Mouse (Mus musculus): ENCODE results near the gene Tsr2. TPM values are rescaled to one million over a fixed set of nuclear protein-coding genes. Genes with fewer than 3 reads are reported as not detected.

Gene Tsr2
- total RNA-seq (2017): 42.7 and 46.9 TPM in 2 replicates

DNA sequence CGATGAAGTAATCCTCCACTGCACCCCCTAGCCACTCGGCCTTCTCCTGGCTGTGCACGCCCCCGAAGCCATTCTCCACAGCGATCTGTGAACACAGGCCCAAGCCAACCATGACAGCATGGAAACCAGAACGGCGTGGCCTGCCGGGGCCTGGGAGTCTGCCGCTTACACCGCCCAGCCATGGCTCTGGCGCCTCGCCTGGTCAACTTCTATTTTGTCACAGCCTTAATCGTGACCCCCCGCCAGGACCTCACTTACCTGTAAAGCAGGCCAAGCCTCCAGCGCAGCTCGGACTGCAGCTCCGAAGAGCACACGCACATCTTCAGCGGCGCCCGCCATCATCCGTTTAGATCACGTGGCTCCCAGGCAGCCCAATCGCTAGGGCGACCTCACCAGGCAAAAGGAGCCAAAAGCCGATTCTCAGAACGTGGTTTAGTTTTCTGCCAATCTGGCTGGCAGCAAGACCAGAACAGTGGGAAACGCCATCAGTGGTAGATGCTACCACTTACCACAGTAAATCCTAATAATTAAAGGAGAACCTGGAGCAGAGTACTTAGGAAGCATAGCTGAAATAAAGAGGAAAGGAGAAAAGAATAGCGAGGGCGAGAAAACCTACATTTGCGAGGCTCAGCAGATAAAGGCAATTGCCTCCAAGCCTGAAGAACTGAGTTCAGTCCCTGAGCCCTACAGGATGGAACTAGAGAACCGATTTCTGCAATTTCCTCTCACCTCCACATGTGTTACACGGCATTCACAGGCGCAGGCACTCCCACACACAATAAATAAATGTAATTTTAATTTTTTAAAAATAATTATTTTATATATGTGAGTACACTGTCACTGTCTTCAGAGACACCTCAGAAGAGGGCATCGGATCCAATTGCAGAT lies at the start of gene Tsr2:
TSS of gene Tsr2 (minus strand) at position 373 of the 888 bp plus-strand sequence.
- ATAC-seq (replicated peaks in 1 of 2; ENCODE audit: insufficient read depth in 1 of 2, low FRiP score in 2 of 2, low TSS enrichment in 1 of 2, low read depth in 1 of 2, poor library complexity in 2 of 2, severe bottlenecking in 2 of 2): peak; percentile 97 to 99

DNA sequence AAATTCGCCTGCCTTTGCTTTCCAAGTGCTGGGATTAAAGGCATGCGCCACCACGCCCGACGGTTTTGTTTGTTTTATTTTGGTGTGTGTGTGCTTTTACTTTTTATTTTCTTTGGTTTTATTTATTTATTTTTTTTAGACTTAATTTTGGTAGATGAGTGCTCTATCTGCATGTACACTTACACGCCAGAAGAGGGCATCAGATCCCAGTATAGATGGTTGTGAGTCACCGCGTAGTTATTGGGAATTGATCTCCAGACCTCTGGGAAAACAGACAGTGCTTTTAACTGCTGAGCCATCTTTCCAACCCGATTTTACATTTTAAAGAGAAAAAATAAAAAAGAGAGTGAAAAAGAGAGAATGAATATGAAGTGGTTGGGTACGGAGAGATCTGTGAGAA lies 36.4 kb upstream of the Tsr2 start:
- ATAC-seq (replicated peaks in 1 of 2; ENCODE audit: insufficient read depth in 1 of 2, low FRiP score in 2 of 2, low TSS enrichment in 1 of 2, low read depth in 1 of 2, poor library complexity in 2 of 2, severe bottlenecking in 2 of 2): no peak

DNA sequence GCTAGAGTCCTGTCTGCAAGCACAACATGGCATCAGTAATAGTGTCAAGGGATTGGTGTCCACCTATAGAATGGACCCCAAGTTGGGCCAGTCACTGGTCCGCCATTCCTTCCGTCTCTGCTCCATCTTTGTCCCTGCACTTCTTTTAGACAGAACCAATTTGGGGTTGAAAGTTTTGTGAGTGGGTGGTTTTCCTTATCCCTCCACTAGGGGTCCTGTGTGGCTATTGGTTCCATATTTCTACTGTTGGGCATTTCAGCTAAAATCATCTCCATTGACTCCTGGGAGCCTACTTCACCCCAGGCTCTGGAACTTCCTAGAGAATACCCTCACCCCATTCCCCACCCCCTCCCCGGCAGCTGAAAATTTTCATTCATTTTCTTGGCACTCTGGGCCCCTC lies 34.1 kb upstream of the Tsr2 start:
- no peak for ATAC-seq (replicated peaks in 1 of 2; ENCODE audit: insufficient read depth in 1 of 2, low FRiP score in 2 of 2, low TSS enrichment in 1 of 2, low read depth in 1 of 2, poor library complexity in 2 of 2, severe bottlenecking in 2 of 2)

DNA sequence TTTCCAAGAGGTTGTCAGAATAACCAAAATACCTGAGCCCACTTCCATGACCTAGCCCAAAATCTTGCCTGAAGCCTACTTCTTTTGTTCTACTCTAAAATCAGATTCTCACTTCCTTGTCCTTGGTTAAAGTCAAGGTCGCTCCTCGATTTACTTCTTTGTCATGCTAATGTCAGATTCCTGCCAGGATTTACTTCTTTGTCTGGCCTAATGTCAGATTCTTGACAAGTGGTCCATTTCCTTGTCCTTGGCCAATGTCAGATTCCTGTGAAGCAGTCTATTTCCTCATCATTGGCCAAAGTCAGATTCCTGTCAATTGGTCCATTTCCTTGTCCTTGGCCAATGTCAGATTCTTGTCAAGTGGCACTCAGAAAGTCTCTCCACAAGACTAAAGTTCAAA lies 27.6 kb upstream of the Tsr2 start:
- ATAC-seq (replicated peaks in 1 of 2; ENCODE audit: insufficient read depth in 1 of 2, low FRiP score in 2 of 2, low TSS enrichment in 1 of 2, low read depth in 1 of 2, poor library complexity in 2 of 2, severe bottlenecking in 2 of 2): no peak

DNA sequence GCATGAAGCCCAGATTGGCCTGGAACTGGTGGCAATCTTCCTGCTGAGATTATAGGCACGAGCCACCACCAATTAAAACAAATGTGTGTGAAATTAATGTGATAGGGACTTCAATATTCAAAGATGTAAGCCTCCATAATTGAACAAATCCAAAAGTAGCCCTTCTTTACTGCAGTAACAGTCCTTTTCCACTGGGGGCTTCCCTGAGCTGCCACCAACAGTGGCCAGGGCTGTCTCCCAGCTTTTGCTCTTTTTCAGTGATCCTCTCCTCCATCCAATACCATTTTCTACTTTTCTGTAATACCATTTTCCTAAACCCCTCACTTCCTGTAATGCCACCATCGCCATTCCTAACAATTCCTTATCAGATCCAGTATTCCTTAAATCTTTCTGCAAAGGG lies 21.1 kb upstream of the Tsr2 start:
- peak; percentile 58 to 73; a peak in 3 of 4 replicates for ATAC-seq (replicated peaks in 1 of 2; ENCODE audit: insufficient read depth in 1 of 2, low FRiP score in 2 of 2, low TSS enrichment in 1 of 2, low read depth in 1 of 2, poor library complexity in 2 of 2, severe bottlenecking in 2 of 2)

DNA sequence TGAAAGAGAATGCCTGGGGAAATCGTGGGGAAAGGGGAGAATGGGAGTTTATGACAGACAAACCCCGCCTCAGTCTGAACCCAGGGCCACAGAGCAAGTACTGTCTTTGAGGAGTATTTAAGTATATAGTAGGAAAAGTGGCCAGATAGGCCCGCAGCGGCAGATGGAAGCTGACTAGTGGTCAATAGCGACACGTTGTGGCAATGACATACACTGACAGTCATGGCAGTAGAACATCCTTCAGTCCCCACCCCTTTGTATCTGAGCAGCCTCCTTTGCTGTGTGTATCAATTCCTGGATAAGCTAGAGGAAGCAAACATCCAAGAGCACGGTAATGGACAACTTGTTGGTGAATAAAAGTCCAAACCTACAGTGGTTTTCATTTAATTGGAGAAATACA lies 20.5 kb upstream of the Tsr2 start:
- peak; percentile 74 to 76; a peak in 3 of 4 replicates for ATAC-seq (replicated peaks in 1 of 2; ENCODE audit: insufficient read depth in 1 of 2, low FRiP score in 2 of 2, low TSS enrichment in 1 of 2, low read depth in 1 of 2, poor library complexity in 2 of 2, severe bottlenecking in 2 of 2)

DNA sequence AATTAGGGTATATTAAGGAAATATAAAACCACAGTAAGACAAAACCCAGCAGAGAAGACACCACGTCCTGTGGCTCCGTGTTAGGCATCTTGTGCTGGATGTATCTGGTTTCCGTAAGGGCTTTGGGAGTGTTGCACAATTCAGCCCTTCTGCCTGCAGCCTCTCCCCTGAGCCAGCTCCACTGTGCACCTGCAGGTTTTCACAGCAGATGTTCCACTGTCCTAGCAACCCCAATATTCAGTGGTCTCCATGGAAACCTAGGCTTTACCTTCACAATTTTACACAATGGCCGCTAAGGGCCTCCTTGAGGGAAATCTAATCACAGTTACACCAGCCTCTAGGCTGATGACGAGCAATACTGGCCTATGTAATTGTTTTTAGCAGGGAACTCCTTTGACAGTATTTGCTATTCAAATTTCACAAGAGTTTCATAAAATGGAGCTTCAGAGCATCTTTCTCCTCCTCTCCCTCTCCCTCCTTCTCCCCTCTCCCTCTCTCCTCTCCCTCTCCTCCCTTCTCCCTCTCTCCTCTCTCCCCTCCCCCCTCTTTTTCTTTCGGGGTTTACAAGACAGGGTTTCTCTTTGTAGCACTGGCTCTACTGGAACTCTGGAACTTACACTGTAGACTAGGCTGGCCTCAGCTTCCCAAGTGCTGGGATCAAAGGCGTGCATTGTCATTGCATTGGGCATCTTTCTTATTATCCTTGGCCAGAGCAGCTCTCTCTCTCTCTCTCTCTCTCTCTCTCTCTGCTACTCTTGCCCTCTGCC lies 11.1 kb upstream of the Tsr2 start:
- no peak for ATAC-seq (replicated peaks in 1 of 2; ENCODE audit: insufficient read depth in 1 of 2, low FRiP score in 2 of 2, low TSS enrichment in 1 of 2, low read depth in 1 of 2, poor library complexity in 2 of 2, severe bottlenecking in 2 of 2)

DNA sequence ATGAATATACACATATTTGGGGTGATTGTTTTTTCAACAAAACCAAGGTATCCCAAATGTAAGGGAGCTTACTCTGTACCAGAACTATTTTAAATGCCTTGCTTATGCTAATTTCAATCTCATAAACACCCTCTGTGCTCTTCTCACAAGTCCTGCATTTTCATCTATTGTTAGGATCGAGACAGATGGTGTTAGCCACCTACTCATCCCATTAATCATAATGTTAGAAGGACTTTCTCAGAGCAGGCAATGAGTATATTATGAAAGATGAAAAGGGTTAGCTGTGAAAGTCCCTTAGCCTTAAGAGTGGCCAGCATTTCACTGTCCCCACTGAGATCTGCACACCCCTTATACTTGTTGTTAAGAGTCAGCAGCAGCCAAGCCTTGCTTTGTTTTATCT lies 8.9 kb downstream of the Tsr2 start:
- no peak for ATAC-seq (replicated peaks in 1 of 2; ENCODE audit: insufficient read depth in 1 of 2, low FRiP score in 2 of 2, low TSS enrichment in 1 of 2, low read depth in 1 of 2, poor library complexity in 2 of 2, severe bottlenecking in 2 of 2)

DNA sequence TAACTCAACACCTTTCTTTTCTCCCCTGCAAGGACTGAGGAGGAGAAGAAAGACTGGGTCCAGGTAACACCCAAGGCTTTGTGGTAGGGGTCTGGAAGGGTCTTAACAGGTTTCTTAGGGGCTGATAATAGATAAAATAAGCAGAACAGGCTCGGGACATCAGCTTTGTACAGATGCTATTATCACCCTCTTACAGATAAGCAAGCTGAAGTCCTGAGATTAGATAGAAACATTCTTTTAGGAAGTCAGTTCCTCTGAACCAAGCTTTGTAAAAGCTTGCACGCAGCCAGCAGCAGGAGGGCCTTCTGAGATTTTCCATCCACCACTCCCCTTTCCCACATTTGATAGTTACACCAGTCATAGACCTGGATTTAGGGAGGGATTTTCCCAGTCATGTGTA lies 10.7 kb downstream of the Tsr2 start:
- no peak for ATAC-seq (replicated peaks in 1 of 2; ENCODE audit: insufficient read depth in 1 of 2, low FRiP score in 2 of 2, low TSS enrichment in 1 of 2, low read depth in 1 of 2, poor library complexity in 2 of 2, severe bottlenecking in 2 of 2)

DNA sequence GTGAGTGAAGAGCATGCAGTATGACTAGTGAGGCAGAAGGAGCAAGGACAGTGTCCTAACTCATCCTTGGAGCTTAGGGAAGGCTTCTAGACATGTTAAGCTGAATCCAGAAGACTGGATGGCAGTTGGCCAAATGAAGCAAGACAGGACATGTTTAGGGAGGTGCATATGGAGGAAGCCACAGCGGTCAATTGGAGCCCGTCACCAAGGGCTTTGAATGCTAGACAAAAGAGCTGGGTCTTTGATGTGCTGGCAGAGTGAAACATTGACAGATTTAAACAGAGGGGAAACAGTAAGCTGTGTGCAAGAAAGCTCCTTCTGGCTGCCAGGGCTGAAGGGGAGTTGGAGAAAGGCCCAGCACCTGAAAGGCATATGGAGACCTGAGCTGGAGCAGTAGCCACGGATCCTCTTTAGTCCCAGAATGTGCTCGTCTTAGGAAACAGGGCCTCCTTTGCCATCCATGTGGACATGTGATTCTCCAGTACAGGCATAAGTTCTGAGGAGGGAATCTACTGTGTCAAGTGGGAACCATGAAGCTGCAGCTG lies 19.3 kb downstream of the Tsr2 start:
- no peak for ATAC-seq (replicated peaks in 1 of 2; ENCODE audit: insufficient read depth in 1 of 2, low FRiP score in 2 of 2, low TSS enrichment in 1 of 2, low read depth in 1 of 2, poor library complexity in 2 of 2, severe bottlenecking in 2 of 2)

DNA sequence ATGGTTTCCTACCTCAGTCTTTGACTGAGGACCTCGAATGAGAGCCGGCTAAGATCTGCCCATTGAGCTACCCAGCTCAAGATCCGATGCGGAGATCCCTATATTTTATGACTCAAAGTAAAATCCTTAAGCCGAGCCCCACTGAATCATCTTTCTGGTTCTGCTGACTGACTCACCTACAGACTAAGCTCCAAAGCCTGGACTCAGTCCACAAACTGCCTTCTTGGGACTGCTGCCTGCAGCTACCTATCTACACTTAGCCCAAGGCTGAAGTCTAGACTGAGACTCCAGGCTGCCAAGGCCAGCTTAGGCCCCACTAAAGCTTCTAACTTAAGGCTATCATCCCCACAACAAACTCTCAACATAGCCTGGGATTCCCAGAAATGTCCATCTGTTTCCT lies 20.3 kb downstream of the Tsr2 start:
- no peak for ATAC-seq (replicated peaks in 1 of 2; ENCODE audit: insufficient read depth in 1 of 2, low FRiP score in 2 of 2, low TSS enrichment in 1 of 2, low read depth in 1 of 2, poor library complexity in 2 of 2, severe bottlenecking in 2 of 2)

DNA sequence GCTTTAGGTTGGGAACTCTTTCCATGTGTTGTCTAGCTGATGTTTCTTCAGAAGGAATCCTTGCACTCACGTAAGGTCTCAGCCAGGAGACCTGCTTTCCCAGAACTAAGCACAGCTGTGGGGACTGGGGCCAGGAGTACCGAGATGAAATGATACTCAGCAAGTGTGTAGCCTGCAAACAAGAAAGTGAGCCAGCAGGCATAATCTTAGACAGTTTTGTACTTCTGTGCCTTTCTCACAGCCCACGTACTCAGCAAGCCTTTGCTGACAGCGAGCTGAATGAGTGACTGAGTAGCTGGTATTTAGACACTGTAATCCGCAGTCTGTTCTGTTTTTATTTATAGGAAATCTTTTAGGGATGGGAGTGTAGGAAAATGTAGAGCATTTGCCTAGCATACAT lies 28.5 kb downstream of the Tsr2 start:
- ATAC-seq (replicated peaks in 1 of 2; ENCODE audit: insufficient read depth in 1 of 2, low FRiP score in 2 of 2, low TSS enrichment in 1 of 2, low read depth in 1 of 2, poor library complexity in 2 of 2, severe bottlenecking in 2 of 2): no peak

DNA sequence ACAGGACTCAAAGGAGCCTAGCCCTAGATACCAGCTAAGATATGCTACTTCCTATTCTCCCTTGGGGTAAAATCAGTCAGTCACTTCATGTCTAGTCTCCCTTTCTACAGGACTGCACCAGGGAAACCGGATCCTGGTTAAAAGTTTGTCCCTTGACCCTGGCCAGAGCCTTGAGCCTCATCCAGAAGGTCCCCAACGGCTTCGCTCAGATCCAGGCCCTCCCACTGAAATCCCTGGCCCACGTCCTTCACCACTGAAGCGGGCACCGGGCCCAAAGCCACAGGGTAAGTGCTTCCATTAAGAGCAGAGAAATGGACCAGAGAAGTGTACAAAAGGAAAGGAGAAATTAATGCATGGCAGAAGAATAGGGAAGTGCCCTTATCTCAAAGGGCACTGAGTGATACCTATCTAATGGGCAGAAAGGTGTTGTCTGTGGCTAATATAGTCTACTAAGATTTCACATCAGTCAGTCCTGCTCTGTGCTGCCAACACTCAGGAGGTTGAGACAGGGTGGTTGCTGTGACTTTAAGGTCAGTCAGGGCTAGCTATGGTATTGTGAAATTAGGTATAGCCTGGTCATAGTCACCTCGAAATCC lies 30.2 kb downstream of the Tsr2 start:
- ATAC-seq (replicated peaks in 1 of 2; ENCODE audit: insufficient read depth in 1 of 2, low FRiP score in 2 of 2, low TSS enrichment in 1 of 2, low read depth in 1 of 2, poor library complexity in 2 of 2, severe bottlenecking in 2 of 2): no peak

DNA sequence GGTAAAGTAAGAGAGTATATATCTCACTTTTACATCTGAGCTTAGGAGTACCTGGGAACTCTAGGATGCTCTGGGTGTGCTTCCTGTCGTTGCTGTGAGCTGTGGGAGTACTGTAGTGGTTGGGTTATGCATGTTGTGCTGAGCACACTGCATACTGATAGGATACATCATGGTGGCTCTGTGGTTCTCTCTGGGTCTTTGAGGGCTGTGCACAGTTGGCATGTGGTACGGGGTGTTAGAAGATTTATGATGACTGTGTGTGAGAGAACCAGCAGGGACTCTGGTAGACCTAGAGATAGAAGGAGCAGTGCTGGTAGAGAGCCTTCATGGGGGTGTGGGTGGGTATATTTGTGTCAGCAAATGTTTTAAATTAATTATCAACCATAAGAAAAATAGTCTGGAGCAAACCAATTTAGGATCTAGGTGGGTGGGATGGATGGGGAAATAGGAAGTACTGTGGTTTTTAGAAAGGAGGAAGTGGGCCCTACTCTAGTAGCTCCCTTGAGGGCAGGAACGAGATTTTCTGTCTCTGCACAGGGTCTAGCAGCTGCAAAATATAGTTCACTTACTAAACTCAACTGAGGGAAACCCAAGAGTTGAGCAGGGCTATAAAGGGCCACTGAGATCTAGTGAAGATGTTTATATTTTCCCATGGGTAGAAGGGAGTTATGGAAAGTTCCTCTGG lies 34.6 kb downstream of the Tsr2 start:
- ATAC-seq (replicated peaks in 1 of 2; ENCODE audit: insufficient read depth in 1 of 2, low FRiP score in 2 of 2, low TSS enrichment in 1 of 2, low read depth in 1 of 2, poor library complexity in 2 of 2, severe bottlenecking in 2 of 2): peak; percentile 25 to 69; a peak in 3 of 4 replicates

DNA sequence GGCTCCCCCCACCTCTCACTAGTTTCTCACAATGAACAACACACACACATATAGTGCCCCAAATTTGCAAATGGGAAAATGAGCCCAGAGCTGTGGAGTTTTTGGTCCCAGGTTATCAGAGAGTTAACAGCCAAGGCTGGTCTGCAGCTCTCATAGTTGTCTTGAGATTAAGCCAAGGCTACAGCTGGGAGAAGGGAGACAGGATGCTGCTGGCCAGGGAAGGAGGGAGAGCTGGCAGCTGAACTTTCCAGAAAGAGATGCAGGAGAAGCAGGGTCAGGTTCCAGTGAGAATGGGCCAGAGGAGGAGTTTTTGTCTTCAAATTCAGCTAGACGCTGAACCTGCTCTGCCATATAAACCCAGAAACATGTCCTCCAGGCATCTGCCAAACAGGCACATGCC lies 37.0 kb downstream of the Tsr2 start:
- ATAC-seq (replicated peaks in 1 of 2; ENCODE audit: insufficient read depth in 1 of 2, low FRiP score in 2 of 2, low TSS enrichment in 1 of 2, low read depth in 1 of 2, poor library complexity in 2 of 2, severe bottlenecking in 2 of 2): no peak

DNA sequence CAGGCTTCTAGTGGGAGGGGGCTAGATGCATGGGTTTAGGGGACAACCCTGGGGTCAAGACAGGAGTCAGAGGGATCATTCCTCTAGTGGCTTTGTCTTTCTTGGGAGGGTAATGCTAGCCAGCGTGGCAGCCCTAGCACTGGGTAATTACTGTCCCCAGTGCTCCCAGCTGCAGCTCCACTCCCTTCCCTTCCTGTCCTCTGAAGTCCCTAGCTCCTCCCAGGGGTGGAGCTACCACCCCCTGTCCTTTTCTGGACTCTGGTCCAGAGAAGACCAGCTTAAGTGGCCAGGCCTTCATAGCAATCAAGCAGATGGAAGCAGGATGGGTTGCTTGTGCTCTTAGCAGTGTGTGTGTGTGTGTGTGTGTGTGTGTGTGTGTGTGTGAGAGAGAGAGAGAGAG lies 40.8 kb downstream of the Tsr2 start:
- no peak for ATAC-seq (replicated peaks in 1 of 2; ENCODE audit: insufficient read depth in 1 of 2, low FRiP score in 2 of 2, low TSS enrichment in 1 of 2, low read depth in 1 of 2, poor library complexity in 2 of 2, severe bottlenecking in 2 of 2)

DNA sequence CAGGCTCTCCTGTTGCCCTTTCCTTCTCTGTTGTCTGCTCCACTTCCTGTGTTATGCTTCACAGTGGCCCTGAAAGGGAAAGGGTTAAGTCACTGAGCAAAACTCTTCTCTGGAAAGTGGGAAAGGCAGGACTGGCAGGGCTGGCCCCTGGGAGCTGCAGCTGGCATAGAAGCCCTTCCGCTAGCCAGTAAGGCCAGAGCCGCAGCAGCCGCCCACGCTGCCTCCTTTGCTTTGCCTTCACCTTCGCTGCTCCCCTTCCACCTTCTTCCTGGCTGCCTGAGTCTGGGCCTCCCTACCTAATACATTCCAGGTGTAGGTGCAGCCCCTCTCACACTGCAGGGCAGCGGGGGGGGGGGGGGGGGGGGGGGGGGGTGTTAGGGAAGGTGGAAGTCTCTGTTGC lies 41.9 kb downstream of the Tsr2 start:
- no peak for ATAC-seq (replicated peaks in 1 of 2; ENCODE audit: insufficient read depth in 1 of 2, low FRiP score in 2 of 2, low TSS enrichment in 1 of 2, low read depth in 1 of 2, poor library complexity in 2 of 2, severe bottlenecking in 2 of 2)
